Mouse (Mus musculus) limb, embryonic 12.5 days (tissue): Measurements from ENCODE around the gene Osbpl3. TPM values are rescaled to one million over a fixed set of nuclear protein-coding genes. Genes with fewer than 3 reads are reported as not detected.

Source experiments
- ATAC-seq: fragments of 200-750 bp; cut with Nextera tagmentation; 2 replicates; pipeline ENCODE4 v1.8.0; 2017; ENCODE audit warnings: low read depth, moderate TSS enrichment; ENCODE audit not compliant: insufficient number of reproducible peaks, insufficient read depth, low FRiP score, low TSS enrichment
- H3K27ac ChIP-seq: fragments of 300-500 bp; sonication (generic); 2 replicates; pipeline ENCODE4 v1.5.1; 2016; ENCODE audit warnings: mild to moderate bottlenecking, moderate library complexity
- H3K27me3 ChIP-seq: fragments of 300-500 bp; sonication (generic); 2 replicates; pipeline ENCODE4 v1.6.1; 2016; ENCODE audit warnings: mild to moderate bottlenecking, moderate library complexity
- H3K36me3 ChIP-seq: fragments of 300-500 bp; sonication (generic); 2 replicates; pipeline ENCODE4 v1.6.1; 2016; ENCODE audit warnings: mild to moderate bottlenecking, moderate library complexity
- H3K4me1 ChIP-seq: fragments of 300-500 bp; sonication (generic); replicated peaks from 2 replicates; pipeline ENCODE4 v1.6.1; 2016
- H3K4me2 ChIP-seq: fragments of 300-500 bp; sonication (generic); 2 replicates; pipeline ENCODE4 v1.6.1; 2016; ENCODE audit warnings: mild to moderate bottlenecking, moderate library complexity
- H3K4me3 ChIP-seq: fragments of 300-500 bp; sonication (generic); replicated peaks from 2 replicates; pipeline ENCODE4 v1.5.1; 2016; ENCODE audit warnings: mild to moderate bottlenecking
- H3K9ac ChIP-seq: fragments of 300-500 bp; sonication (generic); replicated peaks from 2 replicates; pipeline ENCODE4 v1.6.1; 2016; ENCODE audit warnings: mild to moderate bottlenecking, moderate library complexity
- H3K9me3 ChIP-seq: fragments of 300-500 bp; sonication (generic); 2 replicates; pipeline ENCODE4 v1.6.1; 2016; ENCODE audit warnings: mild to moderate bottlenecking, moderate library complexity
- WGBS: fragments of 180-500 bp; shearing (Covaris S2); methylation state at CpG from one replicate; pipeline ENCODE4 v1.1.7; 2016; 5-methylcytosine and 5-hydroxymethylcytosine counted together
- polyA plus RNA-seq: library from polyadenylated mRNA; unstranded; fragments of >200 nt; fragmentation: Nextera tagmentation; extraction: Ambion mirVana; gene quantifications from 2 replicates; pipeline ENCODE4 v1.2.1, GENCODE M21; 2016

The Osbpl3 gene
- polyA plus RNA-seq, 1 experiment from 2014 or later, result 18.5 TPM

- no peak overlapping the region for H3K4me3 ChIP-seq
- 80% methylated on average over 8 of the region's 8 CpGs for WGBS
- no peaks in the 10 kb centered on the region for H3K27me3 ChIP-seq
- ATAC-seq, result no peak
- H3K27ac ChIP-seq, result no peak overlapping the region
- no peak overlapping the region for H3K4me2 ChIP-seq
- no peaks in the 10 kb centered on the region for H3K36me3 ChIP-seq
- H3K9ac ChIP-seq, result no peak overlapping the region
- H3K9me3 ChIP-seq, result no peaks in the 10 kb centered on the region
- H3K4me1 ChIP-seq, result peaks cover 30% of the 10 kb centered on the region
Observed at GRCm38 (mm10) chr6:50385451-50386013, 70.5 kb downstream of the Osbpl3 start.

- WGBS, result 89% methylated on average over 7 of the region's 7 CpGs
- H3K9ac ChIP-seq, result no peak overlapping the region
- no peaks in the 10 kb centered on the region for H3K36me3 ChIP-seq
- no peak overlapping the region for H3K4me3 ChIP-seq
- no peak for ATAC-seq
- no peaks in the 10 kb centered on the region for H3K9me3 ChIP-seq
- no peaks in the 10 kb centered on the region for H3K27me3 ChIP-seq
- H3K27ac ChIP-seq, result peak overlapping the region; percentile 64; the same call in 1 of the 2 replicates
- peaks cover 55% of the 10 kb centered on the region for H3K4me1 ChIP-seq
- H3K4me2 ChIP-seq, result no peak overlapping the region
Observed at GRCm38 (mm10) chr6:50382711-50383110, 73.3 kb downstream of the Osbpl3 start.

DNA sequence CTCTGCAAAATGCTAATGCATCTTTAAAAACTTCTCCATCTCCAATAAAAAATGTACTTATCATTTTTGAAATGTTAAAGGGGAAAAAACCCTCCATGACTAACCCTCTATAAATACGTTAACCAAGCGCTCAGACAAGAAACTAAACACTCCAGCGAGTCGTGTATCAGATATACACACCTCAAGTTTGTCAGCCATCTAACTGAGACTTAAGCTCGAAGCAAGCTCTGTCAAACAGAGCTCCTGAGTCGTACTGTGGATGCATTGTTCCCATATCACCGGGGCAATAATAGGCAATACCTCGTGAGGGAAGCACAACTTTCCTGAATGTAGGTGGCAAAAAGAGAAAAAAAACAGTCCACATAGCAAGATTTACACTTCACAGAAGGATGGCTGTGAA lies 73.8 kb downstream of the Osbpl3 start:
- Histone ChIP-seq H3K4me3 (no peak overlapping the region), H3K27ac (peak overlapping the region; percentile 64), H3K4me2 (peak overlapping the region; percentile 36), H3K9ac (no peak overlapping the region), H3K9me3 (no peaks in the 10 kb centered on the region), H3K4me1 (peaks cover 60% of the 10 kb centered on the region), H3K36me3 (no peaks in the 10 kb centered on the region), H3K27me3 (no peaks in the 10 kb centered on the region)
- ATAC-seq, result no peak
- 56% methylated on average over 8 of the region's 8 CpGs for WGBS

DNA sequence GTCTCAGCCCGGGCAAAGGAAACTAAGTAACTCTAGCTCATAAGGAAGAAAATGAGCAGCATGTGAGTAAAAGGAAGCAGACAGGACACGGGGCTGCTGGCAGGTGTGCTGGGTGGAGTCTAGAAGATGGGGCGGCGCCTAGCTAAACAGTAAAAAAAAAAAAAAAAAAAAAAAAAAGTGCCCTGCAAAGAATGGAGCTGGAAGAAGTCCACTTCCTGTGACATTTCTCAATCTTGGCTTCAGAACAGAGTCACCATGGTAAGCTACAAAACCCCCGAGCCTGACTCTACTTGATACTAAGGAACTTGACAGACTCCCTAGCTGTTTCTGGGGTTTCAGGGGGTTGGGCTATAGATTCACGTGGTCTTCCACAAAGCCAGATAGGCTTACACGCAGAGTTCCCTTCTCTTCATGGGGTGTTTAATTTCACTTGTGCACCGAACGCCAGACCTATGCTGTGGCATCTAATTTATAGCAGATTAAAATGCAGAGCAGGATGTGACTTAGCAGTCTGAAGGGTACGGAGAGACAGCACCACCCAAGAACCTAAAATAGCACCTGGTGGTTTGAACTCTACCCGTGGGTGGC lies 74.4 kb downstream of the Osbpl3 start:
- peak overlapping the region; percentile 36 for H3K4me2 ChIP-seq
- WGBS, result 16% methylated on average over 11 of the region's 11 CpGs
- peak; percentile 69; the same call in 1 of the 2 replicates for ATAC-seq
- no peak overlapping the region for H3K9ac ChIP-seq
- peaks cover 60% of the 10 kb centered on the region for H3K4me1 ChIP-seq
- H3K27me3 ChIP-seq, result no peaks in the 10 kb centered on the region
- peak overlapping the region; percentile 64 for H3K27ac ChIP-seq
- no peaks in the 10 kb centered on the region for H3K9me3 ChIP-seq
- H3K36me3 ChIP-seq, result no peaks in the 10 kb centered on the region
- no peak overlapping the region for H3K4me3 ChIP-seq

GRCm38 (mm10) chr6:50379740-50380139 lies 76.3 kb downstream of the Osbpl3 start:
- no peak for ATAC-seq
- no peaks in the 10 kb centered on the region for H3K36me3 ChIP-seq
- no peak overlapping the region for H3K4me3 ChIP-seq
- H3K9me3 ChIP-seq, result no peaks in the 10 kb centered on the region
- H3K27me3 ChIP-seq, result no peaks in the 10 kb centered on the region
- no peak overlapping the region for H3K9ac ChIP-seq
- H3K4me2 ChIP-seq, result peak overlapping the region; percentile 6; the same call in 1 of the 2 replicates
- WGBS, result 40% methylated on average over 4 of the region's 4 CpGs
- peak overlapping the region; percentile 71 for H3K27ac ChIP-seq
- peaks cover 64% of the 10 kb centered on the region for H3K4me1 ChIP-seq

DNA sequence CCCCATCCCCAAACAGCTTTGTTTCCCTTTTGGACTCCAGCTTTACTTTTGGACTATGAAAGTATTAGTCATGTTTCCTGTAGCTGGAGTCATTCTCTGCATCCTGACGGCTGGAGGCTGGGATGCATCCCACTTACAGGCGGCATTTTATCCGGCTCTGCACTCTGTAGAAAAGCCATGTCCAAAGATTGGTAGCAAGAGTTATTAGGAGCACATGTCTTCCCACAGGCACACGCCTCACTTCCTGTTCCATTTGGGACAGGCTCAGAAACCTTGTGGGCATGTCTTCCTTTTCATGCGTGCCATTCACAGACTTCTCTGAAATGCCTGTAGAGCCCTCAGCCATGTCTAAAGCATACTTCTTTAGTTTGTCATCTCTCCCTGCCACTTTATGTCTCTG lies 76.9 kb downstream of the Osbpl3 start:
- no peak overlapping the region for H3K9ac ChIP-seq
- H3K27ac ChIP-seq, result peak overlapping the region; percentile 71
- H3K27me3 ChIP-seq, result no peaks in the 10 kb centered on the region
- H3K4me2 ChIP-seq, result peak overlapping the region; percentile 6; the same call in 1 of the 2 replicates
- WGBS, result 33% methylated on average over 5 of the region's 5 CpGs
- peaks cover 64% of the 10 kb centered on the region for H3K4me1 ChIP-seq
- H3K4me3 ChIP-seq, result no peak overlapping the region
- no peaks in the 10 kb centered on the region for H3K9me3 ChIP-seq
- no peak for ATAC-seq
- H3K36me3 ChIP-seq, result no peaks in the 10 kb centered on the region

GRCm38 (mm10) chr6:50377742-50378720 lies 78.0 kb downstream of the Osbpl3 start:
- no peak overlapping the region for H3K9ac ChIP-seq
- 51% methylated on average over 21 of the region's 21 CpGs for WGBS
- no peaks in the 10 kb centered on the region for H3K27me3 ChIP-seq
- peak overlapping the region; percentile 7; the same call in 1 of the 2 replicates for H3K4me2 ChIP-seq
- no peaks in the 10 kb centered on the region for H3K9me3 ChIP-seq
- H3K27ac ChIP-seq, result peak overlapping the region; percentile 71
- ATAC-seq, result no peak
- peaks cover 61% of the 10 kb centered on the region for H3K4me1 ChIP-seq
- no peaks in the 10 kb centered on the region for H3K36me3 ChIP-seq
- no peak overlapping the region for H3K4me3 ChIP-seq

DNA sequence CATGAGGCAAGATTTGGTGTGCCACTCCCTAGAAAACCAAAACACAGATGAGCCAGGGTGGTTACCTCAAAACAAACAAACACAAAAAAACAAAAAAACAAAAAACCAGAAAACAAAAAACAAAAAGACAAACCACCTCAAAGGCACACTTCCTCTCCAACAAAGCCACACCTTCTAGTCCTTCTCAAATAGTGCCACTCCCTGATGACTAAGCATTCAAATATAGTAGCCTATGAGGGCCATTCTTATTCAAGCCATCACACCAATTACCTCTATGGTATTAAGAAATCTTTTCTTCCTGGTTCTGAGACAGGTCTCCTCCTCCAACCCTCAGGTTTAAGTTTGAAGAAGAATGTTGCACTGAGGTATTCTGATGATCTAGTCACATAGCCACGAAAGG lies 79.3 kb downstream of the Osbpl3 start:
- H3K4me2 ChIP-seq, result no peak overlapping the region
- no peak overlapping the region for H3K9ac ChIP-seq
- no peaks in the 10 kb centered on the region for H3K27me3 ChIP-seq
- no peaks in the 10 kb centered on the region for H3K36me3 ChIP-seq
- no peak overlapping the region for H3K27ac ChIP-seq
- 97% methylated on average over 1 of the region's 1 CpGs for WGBS
- H3K9me3 ChIP-seq, result no peaks in the 10 kb centered on the region
- no peak for ATAC-seq
- no peak overlapping the region for H3K4me3 ChIP-seq
- H3K4me1 ChIP-seq, result peaks cover 55% of the 10 kb centered on the region

- Histone ChIP-seq H3K4me2 (no peak overlapping the region), H3K4me3 (no peak overlapping the region), H3K27me3 (no peaks in the 10 kb centered on the region), H3K9me3 (peaks cover 6% of the 10 kb centered on the region; the same call in 1 of the 2 replicates), H3K4me1 (peaks cover 21% of the 10 kb centered on the region), H3K36me3 (peaks cover 9% of the 10 kb centered on the region), H3K9ac (no peak overlapping the region), H3K27ac (peak overlapping the region; percentile 25; the same call in 1 of the 2 replicates)
- ATAC-seq, result no peak
- WGBS, result 81% methylated on average over 5 of the region's 5 CpGs
Observed at GRCm38 (mm10) chr6:50372516-50373424, 83.2 kb downstream of the Osbpl3 start.

- peaks cover 16% of the 10 kb centered on the region for H3K4me1 ChIP-seq
- H3K36me3 ChIP-seq, result peaks cover 9% of the 10 kb centered on the region
- no peak overlapping the region for H3K4me2 ChIP-seq
- H3K9ac ChIP-seq, result no peak overlapping the region
- H3K4me3 ChIP-seq, result no peak overlapping the region
- no peak for ATAC-seq
- peaks cover 6% of the 10 kb centered on the region; the same call in 1 of the 2 replicates for H3K9me3 ChIP-seq
- 86% methylated on average over 8 of the region's 8 CpGs for WGBS
- no peaks in the 10 kb centered on the region for H3K27me3 ChIP-seq
- no peak overlapping the region for H3K27ac ChIP-seq
Observed at GRCm38 (mm10) chr6:50371501-50372086, 84.4 kb downstream of the Osbpl3 start.
